Mouse (Mus musculus): ENCODE results near the gene Ccdc7a.

Gene Ccdc7a

GRCm38 (mm10) chr8:128685507-128686428 lies 379.5 kb downstream of the Ccdc7a start, which contains the start of gene Itgb1:
Gene Itgb1 (plus strand): TSS chr8:128685654.
- DNase-seq (ENCODE audit: low spot score) = peak; percentile 94

GRCm38 (mm10) chr8:128684609-128685506 lies 380.5 kb downstream of the Ccdc7a start:
- no peak for DNase-seq (ENCODE audit: low spot score)
